Mouse (Mus musculus) E14TG2a.4 (cell line): ENCODE measurements around the gene Gab2.
"Not testable (repeated sequence)": the region's sequence is repeated elsewhere in the genome, so short reads cannot be mapped to it uniquely, and the experiment has no call there.

Experiments used
- H3K27me3 ChIP-seq: 2 replicates; pipeline ENCODE4 v1.6.1; 2014; ENCODE audit warnings: low read length, control low read depth; ENCODE audit not compliant: insufficient read depth
- H3K36me3 ChIP-seq: 2 replicates; pipeline ENCODE4 v1.6.1; 2014; ENCODE audit warnings: low read length, control low read depth; ENCODE audit not compliant: insufficient read depth
- H3K4me1 ChIP-seq: replicated peaks from 2 replicates; pipeline ENCODE4 v1.6.1; 2014; ENCODE audit warnings: low read depth, low read length, control low read depth
- H3K4me3 ChIP-seq: replicated peaks from 2 replicates; pipeline ENCODE4 v1.5.1; 2014; ENCODE audit warnings: mild to moderate bottlenecking, low read length
- H3K9me3 ChIP-seq: 2 replicates; pipeline ENCODE4 v1.6.1; 2014; ENCODE audit warnings: low read length, control low read depth
- CTCF ChIP-seq: conservative IDR thresholded peaks from 2 replicates; pipeline ENCODE4 v1.5.1; 2014; ENCODE audit warnings: low read length
- NANOG ChIP-seq: IDR thresholded peaks from 2 replicates; pipeline ENCODE4 v1.6.1; 2014; ENCODE audit warnings: borderline replicate concordance, low read length, mixed read lengths
- POU5F1 ChIP-seq: IDR thresholded peaks from 2 replicates; pipeline ENCODE4 v1.6.1; 2014; ENCODE audit warnings: low read length, borderline replicate concordance

Gab2 gene

GRCm38 (mm10) chr7:97208811-97209549 lies 127.6 kb downstream of the Gab2 start:
- Histone ChIP-seq H3K36me3 (no peaks in the 10 kb centered on the region), H3K4me3 (no peak overlapping the region), H3K27me3 (no peaks in the 10 kb centered on the region), H3K4me1 (no peaks in the 10 kb centered on the region), H3K9me3 (no peaks in the 10 kb centered on the region)
- no peak for TF ChIP-seq NANOG

- no peaks in the 10 kb centered on the region for H3K36me3 ChIP-seq
- H3K4me1 ChIP-seq, result no peaks in the 10 kb centered on the region
- H3K9me3 ChIP-seq, result no peaks in the 10 kb centered on the region
- no peaks in the 10 kb centered on the region for H3K27me3 ChIP-seq
- no peak for TF ChIP-seq NANOG
- no peak for TF ChIP-seq POU5F1
- no peak for TF ChIP-seq CTCF
- H3K4me3 ChIP-seq, result no peak overlapping the region
These were observed 128.8 kb downstream of the Gab2 start for GRCm38 (mm10) chr7:97210064-97210685.

DNA sequence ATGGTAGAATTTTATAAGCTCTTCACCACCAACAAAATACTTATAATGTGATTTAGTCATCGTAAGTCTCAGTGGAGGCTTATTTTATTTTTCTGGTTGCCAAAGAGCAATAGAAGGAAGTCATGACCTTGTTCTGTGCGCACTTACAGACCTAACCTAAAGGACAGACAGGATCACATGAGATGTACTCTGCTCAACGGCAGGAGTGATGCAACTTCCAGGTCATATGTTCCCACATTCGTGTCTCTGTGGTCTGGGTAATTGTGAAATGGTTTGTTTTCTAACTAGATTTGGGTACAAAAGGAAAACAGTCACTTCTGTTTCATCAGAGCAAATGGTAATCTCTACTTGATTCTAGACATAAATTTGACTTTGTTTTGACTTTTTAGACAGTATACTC lies 129.7 kb downstream of the Gab2 start:
- no peaks in the 10 kb centered on the region for H3K27me3 ChIP-seq
- no peaks in the 10 kb centered on the region for H3K4me1 ChIP-seq
- TF ChIP-seq POU5F1 (no peak), CTCF (no peak), NANOG (no peak)

DNA sequence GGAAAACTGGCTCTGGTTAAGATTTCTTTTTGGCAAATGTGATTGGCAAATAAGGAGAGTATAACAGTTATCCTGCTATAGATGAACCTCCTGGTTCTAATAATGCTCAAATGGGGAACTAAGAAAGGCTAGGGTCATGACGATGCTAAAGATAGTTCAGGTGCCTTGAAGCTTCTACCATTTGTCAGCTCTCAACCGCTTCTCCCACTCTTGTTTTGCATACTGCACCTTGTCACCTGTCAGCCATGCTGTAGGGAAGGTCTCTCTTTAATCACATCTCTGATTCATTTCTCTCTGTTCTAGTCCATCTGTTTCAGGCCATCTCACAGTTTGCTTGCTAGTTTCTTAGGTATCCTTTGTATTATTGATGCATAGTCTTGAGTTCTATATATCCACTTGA lies 142.4 kb downstream of the Gab2 start:
- H3K9me3 ChIP-seq, result no peaks in the 10 kb centered on the region
- no peaks in the 10 kb centered on the region; the same call in 1 of the 2 replicates for H3K27me3 ChIP-seq
- no peaks in the 10 kb centered on the region for H3K4me1 ChIP-seq
- H3K4me3 ChIP-seq, result no peak overlapping the region
- TF ChIP-seq NANOG (no peak), CTCF (no peak), POU5F1 (no peak)
- H3K36me3 ChIP-seq, result no peaks in the 10 kb centered on the region

More for the DNA sequence above, 129.7 kb downstream of the Gab2 start:
- no peaks in the 10 kb centered on the region for H3K36me3 ChIP-seq
- no peak overlapping the region for H3K4me3 ChIP-seq
- H3K9me3 ChIP-seq, result no peaks in the 10 kb centered on the region

DNA sequence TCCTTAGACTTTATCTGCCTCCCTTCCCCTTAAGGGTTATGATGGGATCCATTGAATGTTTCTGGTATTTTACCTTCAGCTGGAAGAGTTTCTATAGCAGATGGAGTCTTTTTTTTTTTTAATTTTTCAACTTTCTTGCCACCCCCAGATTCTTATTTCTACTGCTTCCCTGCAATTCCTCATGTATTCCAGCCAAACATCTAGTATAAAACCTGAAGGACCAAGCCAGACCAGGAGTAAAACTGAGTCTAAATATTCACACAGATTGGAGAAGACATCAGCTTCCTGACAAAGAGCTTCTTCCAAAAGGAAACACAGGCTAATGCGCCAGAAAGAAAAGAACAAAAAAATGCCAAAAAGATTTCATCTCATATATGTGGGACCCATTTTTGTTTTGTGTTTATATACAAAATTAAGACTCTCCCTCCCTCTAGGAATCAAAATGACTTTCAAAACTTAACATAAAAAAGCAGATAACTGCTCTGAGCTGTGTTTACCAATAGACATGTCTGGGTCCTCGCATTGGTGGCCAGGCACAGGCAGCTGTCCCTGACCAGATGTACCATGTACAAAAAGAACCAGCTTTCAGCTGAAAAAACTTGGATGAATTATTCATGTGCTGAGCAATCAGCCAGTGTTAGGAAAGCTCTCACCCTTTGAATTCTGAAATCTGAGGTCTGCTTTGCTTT lies 164.0 kb downstream of the Gab2 start:
- no peak for TF ChIP-seq POU5F1
- no peak for TF ChIP-seq CTCF
- no peak for TF ChIP-seq NANOG
- no peaks in the 10 kb centered on the region for H3K4me1 ChIP-seq
- H3K27me3 ChIP-seq, result no peaks in the 10 kb centered on the region
- no peaks in the 10 kb centered on the region for H3K36me3 ChIP-seq
- H3K9me3 ChIP-seq, result peaks cover 7% of the 10 kb centered on the region; the same call in 1 of the 2 replicates
- H3K4me3 ChIP-seq, result no peak overlapping the region

GRCm38 (mm10) chr7:97245950-97246578 lies 164.7 kb downstream of the Gab2 start:
- H3K36me3 ChIP-seq, H3K4me3 ChIP-seq, H3K4me1 ChIP-seq, H3K9me3 ChIP-seq, H3K27me3 ChIP-seq: not testable (repeated sequence)

- no peaks in the 10 kb centered on the region for H3K27me3 ChIP-seq
- H3K4me1 ChIP-seq, result no peaks in the 10 kb centered on the region
- H3K36me3 ChIP-seq, result no peaks in the 10 kb centered on the region
- TF ChIP-seq POU5F1 (no peak), NANOG (no peak), CTCF (no peak)
- H3K9me3 ChIP-seq, result peaks cover 7% of the 10 kb centered on the region; the same call in 1 of the 2 replicates
- no peak overlapping the region for H3K4me3 ChIP-seq
These were observed 166.3 kb downstream of the Gab2 start for GRCm38 (mm10) chr7:97247661-97248060.

DNA sequence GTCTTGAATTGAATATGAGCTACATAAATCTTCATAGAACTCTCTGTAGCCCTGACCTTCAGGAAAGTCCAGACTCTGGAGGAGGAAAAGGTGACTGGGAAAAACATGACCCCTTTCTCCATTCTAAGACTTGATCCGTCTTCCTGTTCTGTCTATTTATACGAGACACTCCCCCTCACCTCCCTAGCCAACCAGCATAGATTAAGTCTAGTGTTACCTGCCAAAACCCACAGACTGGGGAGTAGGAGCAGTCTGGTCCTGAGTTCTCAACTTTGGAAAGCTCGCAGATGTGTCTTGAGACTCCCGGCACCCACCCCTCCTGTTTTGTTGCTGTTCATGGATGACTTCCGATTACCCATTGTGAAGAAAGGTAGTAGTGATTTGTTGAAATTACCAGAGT lies 166.8 kb downstream of the Gab2 start:
- Histone ChIP-seq H3K27me3 (no peaks in the 10 kb centered on the region), H3K9me3 (peaks cover 7% of the 10 kb centered on the region; the same call in 1 of the 2 replicates), H3K4me1 (no peaks in the 10 kb centered on the region), H3K36me3 (no peaks in the 10 kb centered on the region), H3K4me3 (no peak overlapping the region)
- no peak for TF ChIP-seq CTCF
